Mouse (Mus musculus): ENCODE results near the gene Shc2.

Shc2 gene

DNA sequence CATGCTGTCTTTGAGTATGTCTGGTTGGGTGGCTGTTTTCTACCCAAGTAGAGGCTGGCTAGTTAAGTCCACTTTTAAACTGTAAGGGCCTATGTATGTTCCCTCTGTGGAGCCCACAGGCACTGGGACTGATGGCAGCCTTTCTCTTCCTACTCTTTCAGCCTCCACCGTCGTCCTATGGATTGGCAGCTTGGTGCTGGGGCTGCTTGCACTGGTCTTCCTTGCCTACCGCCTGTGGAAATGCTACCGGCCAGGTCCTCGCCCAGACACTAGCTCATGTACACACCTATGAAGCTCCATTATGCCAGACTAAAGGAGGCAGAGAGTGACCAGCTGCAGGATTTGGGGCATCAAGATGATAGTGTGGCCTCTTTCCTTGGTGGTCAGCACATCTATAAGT lies 30.4 kb upstream of the Shc2 start:
- no peak for DNase-seq

DNA sequence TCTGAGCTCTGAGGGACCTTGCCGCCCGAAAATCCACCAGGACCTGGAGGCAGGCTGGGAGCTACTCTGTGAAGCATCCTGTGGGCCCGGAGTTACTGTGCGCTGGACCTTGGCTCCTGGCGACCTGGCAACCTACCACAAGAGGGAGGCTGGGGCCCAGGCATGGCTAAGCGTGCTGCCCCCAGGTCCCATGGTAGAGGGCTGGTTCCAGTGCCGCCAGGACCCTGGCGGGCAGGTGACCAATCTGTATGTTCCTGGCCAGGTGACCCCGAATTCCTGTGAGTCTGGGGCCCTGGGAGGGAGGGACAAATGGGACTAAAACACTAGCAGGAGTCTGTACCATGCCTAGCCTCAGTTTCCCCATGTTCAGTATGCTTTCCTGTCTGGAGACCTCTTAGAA lies 28.8 kb upstream of the Shc2 start:
- DNase-seq, result no peak

DNA sequence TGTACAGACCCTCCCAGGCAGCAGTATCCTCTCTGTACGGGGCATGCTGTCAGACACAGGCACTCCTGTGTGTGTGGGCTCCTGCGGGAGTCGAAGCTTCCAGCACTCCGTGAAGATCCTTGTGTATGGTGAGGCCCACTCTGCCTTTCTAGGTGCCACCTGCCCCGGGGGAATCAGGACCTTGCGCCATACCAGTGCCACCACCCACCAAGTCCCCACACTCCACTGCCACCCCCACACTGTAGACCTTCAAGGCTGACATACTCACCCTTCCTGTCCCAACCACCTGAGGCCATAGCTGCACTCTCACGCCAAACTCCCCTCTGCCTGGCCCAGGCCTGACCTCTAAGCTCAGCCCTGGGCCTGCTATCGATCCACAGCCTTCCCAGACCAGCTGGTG lies 27.3 kb upstream of the Shc2 start:
- DNase-seq, result no peak

DNA sequence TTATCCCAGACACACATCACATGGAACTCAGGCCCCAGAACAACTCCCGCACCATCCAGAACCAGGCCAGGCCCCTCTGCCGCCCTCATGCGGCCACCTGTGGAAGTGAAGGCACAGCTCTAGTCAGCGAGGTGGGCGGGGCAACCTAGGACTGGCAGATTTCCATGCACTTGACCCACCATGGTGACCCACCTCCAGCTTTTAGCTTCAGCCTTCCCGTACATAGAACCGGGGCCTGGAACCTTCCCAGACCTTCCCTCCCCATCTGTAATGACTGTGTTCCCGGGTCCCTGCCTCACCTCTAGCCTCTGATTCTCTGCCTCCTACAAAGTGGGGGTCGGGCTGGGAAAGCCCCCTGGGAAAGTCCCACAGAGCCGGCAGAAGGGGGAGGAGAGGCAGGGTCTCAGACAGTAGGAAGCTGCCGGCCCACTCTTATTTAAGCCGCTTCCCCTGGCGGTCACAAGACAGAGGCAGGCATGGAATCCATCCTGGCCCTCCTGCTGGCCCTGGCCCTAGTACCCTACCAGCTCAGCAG lies 26.5 kb upstream of the Shc2 start, which contains the start of gene Madcam1:
TSS of gene Madcam1 (plus strand) at position 429 of the 535 bp plus-strand sequence.
- DNase-seq, result peak; percentile 84

DNA sequence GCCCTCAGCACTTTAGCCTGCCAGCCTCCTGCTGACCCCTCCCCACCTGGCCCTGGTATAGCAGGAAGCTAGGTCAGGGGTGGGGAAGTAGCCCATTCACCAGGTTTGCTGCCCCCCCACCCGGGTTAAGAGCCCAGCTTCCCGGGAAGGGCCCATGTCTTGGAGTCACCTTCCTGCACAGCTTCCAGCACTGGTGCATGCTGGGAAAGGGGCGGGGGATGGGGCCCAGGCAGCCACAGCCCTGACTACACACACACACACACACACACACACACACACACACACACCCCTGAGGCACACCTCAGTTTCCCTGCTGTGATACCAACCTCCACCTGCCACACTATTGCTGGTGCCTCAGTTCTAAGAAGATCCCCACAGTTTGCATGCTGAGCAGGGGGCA lies 24.1 kb upstream of the Shc2 start:
- peak; percentile 30 for DNase-seq

DNA sequence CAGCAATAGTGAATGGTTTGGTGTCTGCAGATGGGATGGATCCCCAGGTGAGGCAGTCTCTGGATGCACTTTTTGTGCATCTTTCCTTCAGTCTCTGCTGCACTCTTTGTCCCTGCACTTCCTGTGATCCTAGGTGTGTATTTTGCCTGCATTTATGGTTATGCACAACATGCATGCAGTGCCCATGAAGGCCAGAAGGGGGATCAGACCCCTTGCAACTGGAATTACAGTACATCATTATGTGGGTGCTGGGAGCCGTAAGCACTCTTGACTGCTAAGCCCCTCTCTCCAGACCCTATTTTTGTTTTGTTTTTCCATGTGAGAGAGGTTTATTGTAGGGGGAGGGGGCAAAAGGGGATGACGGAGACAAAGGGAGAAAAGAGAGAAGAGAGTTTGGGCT lies 22.6 kb upstream of the Shc2 start:
- peak; percentile 31 for DNase-seq

DNA sequence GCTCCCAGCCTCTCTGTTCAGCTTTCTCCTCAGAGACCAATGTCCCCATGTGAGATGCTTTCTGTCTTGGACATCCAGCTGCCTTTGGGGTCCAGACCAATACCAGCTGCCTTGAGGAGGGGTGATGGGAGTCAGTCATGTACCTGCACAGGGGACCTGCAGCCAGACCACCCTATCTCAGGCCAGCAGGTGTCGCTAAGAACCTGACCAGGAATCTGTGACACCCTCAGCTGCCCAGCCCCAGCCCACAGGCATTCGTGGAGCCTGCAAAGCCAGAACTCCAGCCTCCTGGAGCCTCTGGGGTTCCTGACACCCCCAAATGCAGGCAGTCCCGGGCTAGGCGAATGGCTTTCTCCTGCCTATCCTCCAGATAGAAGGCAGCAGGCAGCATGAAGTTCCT lies 21.1 kb upstream of the Shc2 start:
- DNase-seq, result peak; percentile 64

DNA sequence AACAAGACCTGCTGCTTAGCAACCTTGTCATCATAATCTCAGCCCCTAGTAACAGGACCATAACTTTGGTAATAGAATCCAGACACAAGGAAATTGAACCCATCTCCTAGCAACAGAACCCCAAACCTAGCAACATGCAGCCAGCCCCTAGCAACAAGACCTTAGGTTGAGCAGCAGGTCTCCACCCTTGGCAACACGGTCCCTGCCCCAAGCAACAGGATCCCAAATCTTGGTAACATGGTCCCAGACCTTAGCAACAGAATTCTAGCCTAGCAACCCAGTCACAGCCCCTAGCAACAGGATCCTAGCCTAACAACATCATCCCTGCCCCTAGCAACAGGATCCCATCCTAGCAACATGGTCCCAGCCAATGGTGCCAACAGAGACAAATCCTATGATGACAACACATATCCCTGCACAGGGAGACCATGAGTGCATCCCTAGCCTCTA lies 17.3 kb upstream of the Shc2 start:
- no peak for DNase-seq

DNA sequence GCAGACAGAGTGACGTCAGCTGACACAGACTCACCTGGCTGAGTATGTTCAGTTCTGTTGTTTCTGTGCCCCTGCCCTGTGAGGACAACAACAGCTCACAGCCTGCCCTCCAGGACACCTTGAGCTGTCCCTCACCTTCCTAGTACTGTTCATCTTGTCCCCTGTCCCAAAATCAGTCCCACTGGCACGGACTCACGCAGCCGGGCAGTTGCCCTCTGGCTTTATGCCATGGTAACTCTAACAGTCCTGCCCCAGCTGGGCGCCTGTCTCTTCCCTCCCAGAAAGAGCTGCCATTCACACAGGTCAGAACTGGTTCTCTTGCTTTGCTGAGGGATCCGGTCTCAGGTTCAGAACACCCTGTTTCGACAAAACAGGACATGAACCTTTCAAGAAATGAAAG lies 15.1 kb upstream of the Shc2 start:
- DNase-seq, result no peak

DNA sequence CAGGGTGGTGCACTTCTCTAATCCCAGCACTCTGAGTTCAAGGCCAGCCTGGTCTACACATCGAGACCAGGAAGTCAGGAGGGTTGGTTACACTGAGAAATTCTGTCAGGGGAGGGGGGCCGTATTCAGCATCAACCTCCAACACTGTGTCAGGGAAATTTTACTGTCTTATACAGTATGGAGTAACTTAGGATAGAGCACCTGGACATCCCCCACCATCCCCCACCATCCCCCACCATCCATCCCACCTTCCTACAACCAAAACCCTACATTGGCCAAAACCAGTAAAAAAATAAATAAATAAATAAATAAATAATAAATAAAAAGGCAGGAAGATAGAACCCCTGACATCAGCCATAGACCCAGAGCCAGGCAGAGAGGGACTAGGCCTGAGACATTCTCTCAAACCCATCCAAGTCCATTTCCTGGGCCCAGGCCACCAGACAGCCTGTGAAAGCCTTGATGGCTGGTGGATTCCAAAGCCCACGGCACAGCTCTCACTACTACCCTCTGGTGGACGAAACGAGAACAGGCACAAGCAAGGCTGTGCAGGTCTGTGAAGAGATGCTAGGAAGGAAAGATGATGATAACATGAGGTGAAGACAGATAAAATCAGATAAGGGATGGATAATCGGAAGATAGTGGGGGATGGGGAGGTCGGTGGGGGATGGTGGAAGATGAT lies 11.5 kb upstream of the Shc2 start:
- peak; percentile 86 for DNase-seq

DNA sequence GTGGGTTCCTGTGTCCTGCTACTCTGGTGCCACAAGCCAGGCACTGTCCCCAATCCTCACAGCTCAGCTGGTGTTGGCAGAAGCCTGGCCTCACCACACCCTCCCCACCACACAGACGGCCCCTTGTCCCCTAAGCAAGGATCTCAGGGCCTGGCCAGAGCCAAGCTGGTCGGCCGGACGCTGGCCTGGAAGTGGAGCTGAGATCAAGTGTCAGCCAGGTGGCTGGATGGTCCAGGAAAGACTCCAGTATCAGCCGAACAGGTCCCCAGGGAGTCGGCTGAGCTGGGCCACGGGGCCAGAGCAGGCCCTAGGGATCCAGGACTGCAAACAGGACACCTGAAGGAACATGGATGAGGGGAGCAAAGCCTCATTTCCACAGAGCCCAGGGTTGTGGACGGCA lies 8.0 kb upstream of the Shc2 start, which contains the start of gene Odf3l2:
TSS of gene Odf3l2 (minus strand) at position 28 of the 400 bp plus-strand sequence.
- no peak for DNase-seq

DNA sequence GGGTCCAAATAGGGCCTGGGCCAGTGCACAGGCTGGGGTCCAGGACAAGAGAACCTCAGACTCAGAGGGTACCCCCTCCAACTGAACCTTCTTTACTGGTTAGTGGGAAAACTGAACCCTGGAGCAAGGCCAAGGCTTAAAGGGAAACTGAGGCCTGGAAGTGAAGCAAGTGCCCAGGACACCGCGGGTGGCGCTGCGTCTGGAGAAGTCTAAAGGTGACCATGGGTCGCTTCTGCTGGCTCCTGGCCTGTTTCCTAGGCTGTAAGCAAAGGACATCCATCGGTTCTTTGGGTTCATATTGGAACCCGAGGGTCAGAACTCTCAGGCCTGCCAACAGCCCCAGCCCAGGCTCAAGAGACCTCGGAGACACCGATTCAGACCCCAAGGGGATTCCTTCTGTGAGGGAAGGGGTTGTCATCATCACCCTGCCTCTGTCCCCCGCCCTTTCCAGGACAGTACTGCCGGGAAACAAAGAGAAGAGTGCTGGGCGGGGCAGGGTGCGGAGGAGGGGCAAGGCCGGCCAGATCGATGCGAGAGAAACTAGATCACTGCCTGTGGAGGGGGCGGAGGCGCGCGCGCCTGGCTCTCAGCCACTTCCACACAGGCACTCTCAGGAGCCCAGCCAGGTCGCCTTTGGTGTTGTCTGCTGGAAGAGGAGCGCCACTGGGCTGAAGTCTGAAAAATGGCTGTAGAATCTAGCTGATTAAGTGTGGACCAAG lies 927 bp upstream of the Shc2 start:
- peak; percentile 51 for DNase-seq

DNA sequence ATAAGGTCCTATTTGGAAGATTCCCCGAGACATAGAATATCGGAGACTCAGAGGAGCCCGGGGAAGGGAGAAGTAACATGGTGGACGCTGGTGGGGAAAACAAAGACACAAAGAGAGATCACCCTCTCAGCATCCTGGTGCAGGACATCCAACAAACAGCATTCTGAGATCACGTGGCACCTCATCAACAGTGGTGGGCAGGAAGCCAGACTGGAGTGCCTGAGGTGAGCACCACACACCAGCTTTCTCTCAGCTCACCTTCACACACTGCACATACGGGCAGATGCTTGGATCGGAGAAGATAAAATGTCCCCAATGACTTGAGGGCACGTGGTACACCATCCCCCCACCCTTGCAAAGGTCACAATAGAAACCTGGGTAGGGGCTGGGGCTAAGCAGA lies 1.4 kb downstream of the Shc2 start:
- no peak for DNase-seq

DNA sequence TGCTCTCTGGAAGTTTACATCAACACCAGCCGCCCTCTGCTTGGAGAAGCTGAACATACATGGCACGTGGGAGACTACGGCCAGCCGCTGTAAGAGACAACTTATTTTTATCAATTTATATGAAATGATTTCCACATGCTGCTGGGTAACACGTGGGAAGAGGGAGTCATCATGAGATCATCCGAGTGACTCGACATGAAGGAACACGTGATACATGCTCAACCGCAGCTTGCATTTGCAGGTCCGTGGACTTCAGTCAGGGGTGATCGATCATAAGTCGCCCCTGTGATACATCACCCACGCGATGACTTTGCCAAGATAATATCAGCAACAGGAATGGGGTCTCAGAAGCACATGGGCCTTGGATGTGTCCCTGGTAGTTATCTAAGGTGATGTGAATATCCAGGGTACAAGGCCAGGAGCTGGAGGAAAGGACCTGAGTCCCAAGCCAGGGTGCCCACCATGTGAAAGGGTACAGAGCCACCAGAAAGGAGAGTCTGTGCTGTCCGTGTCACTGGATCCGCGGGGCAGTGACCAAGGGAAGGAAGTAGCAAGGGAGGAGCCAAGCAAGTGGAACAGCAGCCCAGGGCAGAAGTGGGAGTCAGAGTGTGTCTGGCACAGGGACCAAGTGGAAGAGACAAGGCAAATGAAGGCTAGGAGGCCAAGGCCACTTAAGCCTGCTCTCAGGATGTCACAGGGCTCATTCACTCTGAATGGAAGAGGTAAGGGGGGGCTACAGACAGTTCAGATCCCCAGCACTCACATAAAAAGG lies 4.5 kb downstream of the Shc2 start:
- DNase-seq, result no peak

DNA sequence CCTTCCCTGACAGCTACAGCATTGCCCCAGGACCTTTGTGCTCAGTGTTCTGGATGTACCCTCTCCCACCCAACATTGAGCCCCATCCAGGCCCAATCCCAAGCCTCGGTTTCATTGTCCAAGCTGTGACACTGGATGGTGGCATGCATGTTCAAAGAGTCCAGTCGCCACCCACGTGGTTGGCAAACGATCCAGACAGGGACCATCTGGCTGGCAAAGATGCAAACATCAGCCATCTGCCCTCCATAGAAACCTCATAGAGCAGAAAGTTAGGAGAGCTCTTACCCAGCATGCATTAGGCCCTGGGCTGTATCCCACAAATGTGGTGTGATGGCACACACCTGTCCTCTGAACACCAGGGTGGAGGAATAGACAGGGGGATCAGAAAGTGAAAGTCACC lies 6.3 kb downstream of the Shc2 start:
- no peak for DNase-seq

DNA sequence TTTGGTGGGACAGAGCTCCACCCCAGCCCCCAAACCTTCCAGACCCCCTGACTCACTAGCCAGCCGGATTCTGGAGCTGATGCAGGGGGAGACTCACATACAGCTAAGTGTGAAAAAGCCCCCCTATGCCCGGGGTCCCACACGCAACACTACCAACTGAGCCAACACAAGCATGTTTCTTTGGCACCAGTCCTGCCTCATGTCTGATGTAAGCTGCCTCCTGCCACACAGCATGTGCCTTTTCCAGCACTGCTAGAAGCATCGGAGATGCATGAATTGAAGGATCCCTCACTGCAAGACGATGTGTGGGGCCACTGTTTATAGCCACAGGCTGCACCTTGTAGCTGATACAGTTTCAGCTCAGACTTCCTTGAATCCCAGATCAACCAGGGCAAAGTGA lies 9.3 kb downstream of the Shc2 start:
- no peak for DNase-seq

DNA sequence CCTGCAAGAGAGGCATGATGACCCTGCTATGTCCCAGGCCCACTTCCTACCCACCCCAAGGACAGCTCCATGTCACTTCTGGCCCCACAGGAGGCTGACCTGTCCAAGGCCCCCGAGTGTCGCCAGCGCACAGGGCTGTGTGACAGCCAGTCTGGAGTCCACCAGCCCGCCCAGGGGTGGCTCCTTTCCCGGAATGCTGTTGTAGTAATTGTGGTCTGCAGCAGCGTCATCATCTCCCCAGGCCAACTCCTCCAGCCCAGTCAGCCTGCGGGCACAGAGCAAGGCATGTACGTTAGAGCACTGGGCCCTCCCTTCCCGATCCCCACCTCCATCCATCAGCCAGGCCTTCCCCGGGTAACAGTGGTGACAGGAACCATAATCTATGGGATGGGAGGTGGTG lies 11.6 kb downstream of the Shc2 start:
- no peak for DNase-seq

DNA sequence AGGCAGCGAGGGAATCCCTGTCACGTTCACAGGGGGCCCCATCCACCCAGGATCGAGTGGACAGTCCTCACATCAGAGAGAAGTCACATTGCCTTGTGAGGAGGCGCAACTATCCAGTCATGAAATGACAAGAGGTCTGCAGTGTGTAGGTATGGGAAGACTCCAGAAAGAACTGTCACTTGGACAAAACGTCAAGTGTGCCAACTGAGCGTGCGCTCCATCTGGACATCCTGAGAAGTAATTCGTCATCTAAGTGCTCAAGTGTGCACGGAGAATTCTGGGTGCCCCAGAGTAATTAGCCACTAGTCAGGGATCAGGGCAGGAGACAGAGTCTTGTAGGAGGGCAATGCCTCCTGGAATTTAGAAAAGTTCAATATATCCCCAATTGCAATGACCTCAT lies 12.3 kb downstream of the Shc2 start:
- DNase-seq, result no peak

DNA sequence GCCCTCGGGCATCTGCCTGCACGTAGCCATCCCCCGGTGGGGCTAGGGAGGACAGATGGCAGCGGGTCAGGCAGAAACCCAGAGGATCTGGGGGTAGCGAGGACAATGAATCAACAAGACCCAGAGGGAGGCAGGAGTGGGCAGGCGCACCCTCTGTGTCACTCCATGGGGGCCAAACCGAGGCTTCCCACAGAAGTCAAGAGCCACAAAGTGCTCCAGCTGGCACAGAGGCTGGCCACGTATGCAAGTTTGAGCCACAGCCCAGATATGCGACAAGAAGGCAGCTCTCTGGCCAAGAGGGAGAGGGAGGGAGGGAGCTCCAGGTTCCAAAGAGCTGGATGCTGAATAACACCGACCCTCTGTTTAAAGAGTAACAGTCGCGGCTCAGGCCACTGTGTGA lies 13.8 kb downstream of the Shc2 start:
- no peak for DNase-seq

DNA sequence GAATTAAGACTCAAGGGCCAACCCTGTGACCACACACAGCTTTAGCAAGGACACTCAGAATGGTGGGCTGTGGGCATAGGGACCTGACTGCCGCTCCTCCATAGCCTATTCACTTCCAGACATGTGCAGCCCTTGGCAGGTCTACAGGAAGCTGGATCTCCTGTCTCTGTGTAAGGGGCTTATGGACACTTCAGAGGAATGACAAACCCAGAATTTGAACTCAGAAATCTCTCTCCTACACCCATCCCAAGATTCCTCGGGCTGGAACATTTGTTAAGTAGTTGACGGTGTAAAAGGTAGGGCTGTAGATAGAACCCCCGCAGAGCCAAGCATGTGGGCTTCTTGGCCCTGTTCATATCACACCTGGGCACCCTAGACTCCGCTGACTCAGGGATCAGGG lies 21.3 kb downstream of the Shc2 start:
- no peak for DNase-seq

DNA sequence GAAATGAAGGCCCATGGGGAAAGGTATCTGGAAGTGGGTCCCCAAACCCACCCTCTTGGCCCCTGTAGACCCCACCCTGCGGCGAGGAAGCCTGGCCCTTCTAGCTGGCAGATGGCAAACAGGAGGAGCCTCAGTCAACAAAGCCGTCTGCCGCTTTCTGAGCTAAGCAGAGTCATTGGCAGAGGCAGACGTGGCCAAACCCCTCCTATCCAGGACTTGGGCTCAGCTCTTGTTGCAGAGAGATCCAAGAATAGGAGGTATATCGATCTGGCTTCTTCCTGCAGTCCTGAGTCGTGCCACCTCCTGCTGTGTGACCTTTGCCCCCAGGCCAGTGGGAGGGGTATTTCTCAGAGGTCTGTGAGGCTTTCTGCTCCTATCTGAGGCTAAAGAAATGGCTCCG lies 21.9 kb downstream of the Shc2 start:
- DNase-seq, result no peak

DNA sequence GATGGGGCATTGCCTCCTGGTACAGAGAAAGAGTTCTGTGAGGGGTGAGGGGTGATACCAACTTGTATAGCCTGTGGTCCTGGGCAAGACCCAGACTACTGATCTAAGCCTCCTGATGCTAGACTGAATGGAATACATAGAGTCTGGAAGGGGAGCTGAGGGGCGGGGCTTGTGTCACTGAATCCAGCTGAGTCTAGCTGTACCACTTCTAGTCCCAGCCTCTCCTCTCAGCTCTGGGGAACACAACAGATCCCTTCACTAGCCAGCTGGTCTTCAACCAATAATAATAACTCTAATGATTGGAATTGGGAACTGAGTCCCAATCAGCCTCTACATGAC lies 23.4 kb downstream of the Shc2 start:
- DNase-seq, result peak; percentile 24

DNA sequence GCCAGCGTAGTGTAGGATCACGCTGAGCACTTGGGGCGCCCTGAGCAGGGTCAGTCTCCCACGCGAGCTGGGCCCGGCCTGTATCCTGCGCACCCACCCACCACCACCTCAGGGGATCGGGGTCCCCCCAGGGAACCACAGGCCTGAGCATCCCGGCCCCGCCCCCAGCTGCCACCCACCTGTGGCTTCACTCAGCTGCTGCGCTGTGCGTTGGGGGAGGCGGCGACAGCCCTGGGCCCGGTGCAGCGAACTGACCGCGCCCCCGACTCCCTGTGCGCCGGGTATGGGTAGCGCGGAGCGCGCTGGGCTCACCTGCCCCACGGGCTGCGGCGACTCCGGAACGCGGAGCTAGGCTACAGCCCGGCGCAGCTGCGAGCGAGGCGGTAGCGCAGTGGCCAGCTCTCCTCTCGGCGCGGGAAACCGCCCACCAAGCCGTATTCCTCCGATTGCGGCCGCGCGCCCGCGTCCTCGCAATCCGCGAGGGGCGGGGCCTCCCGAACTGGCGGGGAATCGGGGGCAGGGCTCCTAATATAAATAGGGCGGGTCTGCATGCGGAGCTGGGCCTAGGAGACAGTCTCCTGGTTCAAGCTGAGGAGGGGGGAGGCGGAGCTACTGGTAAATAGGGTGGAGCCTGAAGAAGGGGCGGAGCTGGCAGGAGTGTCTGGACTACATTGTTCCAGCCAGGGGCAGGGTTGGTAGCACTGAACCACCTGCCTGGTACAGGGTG lies 24.0 kb downstream of the Shc2 start, which contains the start of gene C2cd4c:
TSS of gene C2cd4c (minus strand) at position 448 of the 727 bp plus-strand sequence.
- peak; percentile 79 for DNase-seq
